Mouse (Mus musculus) mouse embryonic stem cell (cell line): ENCODE measurements around the gene Ssr3.

Source experiments
- in situ Hi-C, 2 experiments: fragments of 300-500 bp; cut with MboI; formaldehyde crosslinking; loops; 1 replicate in 1 of 2; 3 replicates in 1 of 2; pipeline ENCODE4 v1.14.3; 2019 to 2020; ENCODE audit warnings: low sequenced_read_pairs in 2 of 2, low pct_unique_long_range_greater_than_20kb in 1 of 2, mixed read lengths in 1 of 2; ENCODE audit not compliant: unreplicated experiment in 1 of 2

The Ssr3 gene

DNA sequence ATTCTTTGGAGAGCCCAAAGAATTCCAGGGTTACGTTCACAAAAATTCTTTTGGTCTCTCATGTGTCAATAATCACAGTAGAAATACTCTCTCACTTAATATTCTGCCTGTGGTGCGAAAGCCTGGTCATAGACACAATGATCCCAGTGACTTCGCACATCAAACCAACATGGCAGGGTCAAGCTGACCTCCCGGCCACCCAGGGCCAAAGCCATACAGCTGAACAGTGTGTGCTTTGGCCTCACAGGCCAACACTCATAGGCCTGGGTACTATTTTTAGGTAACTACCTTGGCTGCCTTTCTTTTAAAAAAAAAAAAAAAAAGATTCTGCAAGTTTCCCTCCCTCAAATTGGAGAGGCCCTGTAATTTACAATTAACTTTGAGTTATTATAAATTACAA lies 11.3 kb downstream of the Ssr3 start:
- in situ Hi-C loops, result loop anchor here in 1 of 2 experiments (10.0 to 25.0 kb wide), 2 partner anchors 574 to 1394 kb away; partner anchors contain the start of genes Ccnl1 and Gmps

GRCm38 (mm10) chr3:65379884-65380539 lies 12.4 kb downstream of the Ssr3 start:
- in situ Hi-C loops, result loop anchor here in 1 of 2 experiments (10.0 to 25.0 kb wide), 2 partner anchors 575 to 1393 kb away; partner anchors contain the start of genes Ccnl1 and Gmps

DNA sequence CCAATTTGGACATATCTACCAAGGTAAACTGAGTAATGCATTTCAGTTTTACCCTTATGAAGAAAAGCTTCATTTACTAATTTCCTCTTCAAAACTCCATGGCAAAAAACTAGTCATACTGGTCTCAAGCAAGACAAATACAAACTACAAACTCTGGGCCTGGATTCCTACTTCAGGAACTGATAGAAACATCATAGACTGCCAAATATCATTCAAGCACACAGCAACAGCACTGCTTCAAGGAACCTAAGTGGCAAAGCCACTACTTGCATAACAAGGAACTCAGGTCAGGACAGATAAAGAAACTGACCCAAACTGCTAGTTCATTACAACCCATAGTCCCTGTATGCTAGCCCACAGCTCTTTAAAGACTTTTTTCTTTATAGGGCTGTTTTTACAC lies 13.7 kb downstream of the Ssr3 start:
- in situ Hi-C loops, result loop anchor here in 1 of 2 experiments (25.0 kb wide), 1 partner anchor 1391 kb away; the partner anchor contains the start of gene Gmps

DNA sequence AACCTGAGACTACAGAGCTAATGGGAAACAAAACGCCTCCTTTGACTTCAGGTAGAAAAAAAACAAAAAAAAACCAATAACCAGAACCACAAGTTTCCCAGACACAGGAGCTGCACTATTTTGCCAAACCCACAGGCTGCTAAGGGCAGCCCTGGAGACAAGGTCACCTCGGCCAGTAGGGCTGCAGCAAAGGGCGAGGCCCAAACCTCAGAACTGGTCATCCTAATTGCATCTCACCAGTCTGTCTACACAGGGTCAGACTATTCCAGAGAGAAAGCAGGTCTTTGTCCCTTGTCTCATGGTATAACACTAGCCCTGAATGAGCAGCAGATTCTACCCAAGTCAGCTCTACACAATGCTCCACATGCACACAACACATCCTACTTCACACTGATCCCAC lies 17.7 kb downstream of the Ssr3 start:
- in situ Hi-C loops, result loop anchor here in 1 of 2 experiments (25.0 kb wide), 1 partner anchor 1387 kb away; the partner anchor contains the start of gene Gmps

- in situ Hi-C loops, result no loop called here
Measured at GRCm38 (mm10) chr3:65373594-65374182, 18.7 kb downstream of the Ssr3 start.

DNA sequence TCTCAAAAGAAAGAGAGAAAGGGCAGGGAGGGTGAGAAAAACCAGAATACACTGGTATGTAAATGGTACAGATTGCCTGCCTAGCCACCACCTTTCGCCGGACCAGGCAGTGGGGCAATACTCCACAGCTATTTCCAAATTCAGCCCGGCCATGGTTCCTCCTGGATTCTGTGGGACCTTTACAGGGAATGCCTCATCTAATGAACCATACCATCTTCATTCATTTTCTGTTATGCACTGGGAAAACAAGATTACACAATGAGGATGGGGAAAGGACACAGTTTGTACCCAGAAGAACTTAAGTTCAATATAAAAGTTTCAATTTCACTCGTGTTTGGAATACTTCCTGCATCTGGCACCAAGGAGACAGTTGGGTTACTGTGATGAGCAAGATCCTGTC lies 19.9 kb downstream of the Ssr3 start:
- in situ Hi-C loops, result no loop called here

DNA sequence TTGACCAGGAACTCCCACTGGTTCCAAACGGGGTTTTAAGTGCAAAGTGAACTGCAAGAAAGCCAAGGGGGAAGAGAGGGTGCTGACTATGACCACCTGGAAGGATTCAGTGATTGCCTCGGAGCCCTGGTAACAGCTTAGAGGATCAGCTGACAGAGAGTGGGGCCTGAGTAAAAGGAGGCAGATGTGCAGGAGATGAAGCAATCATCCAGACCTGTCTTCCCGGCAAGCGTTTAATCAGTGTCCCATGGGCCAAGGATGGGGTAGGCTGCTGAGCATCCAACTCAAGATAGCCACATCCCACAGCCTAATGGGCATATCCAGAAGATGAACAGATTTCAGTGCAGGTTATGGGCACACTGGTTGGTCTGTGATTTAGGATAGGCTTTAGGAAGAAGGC lies 24.5 kb downstream of the Ssr3 start:
- in situ Hi-C loops, result no loop called here

DNA sequence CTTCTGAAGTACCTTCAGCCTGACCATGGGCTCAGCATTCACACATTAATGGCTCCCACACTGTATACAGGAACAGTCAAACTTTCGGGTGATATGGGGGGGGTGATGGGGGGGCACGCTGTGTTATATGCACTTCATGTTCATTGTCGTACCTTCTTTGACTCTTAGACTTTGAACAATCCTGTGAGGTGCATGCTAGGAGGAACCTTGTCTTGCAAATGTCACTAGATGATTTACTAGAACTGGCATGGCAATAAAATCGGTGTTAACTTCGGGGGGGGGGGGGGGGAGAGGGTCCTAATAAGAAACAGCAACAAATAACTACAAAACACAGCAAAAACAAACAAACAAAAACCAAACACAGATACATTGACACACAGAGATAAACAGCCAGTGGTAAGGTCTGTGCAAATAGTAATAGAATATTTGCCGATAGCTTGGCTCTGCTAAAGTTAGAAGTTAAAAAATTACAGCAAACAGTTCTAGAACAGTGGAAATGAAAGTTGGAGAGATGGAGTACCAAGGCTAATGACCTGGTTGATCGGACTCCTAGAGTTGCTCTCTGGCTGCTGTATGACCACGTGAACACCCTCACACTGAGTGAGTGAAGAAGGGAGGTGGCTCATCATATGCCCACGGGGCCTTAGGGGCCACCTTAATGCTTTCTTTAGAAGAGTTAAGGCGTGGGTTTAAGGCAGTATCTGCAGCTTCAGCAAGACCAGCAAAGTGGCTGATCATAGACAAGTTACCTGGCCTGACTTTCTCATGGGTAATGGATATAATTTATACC lies 26.3 kb downstream of the Ssr3 start:
- in situ Hi-C loops, result no loop called here

- in situ Hi-C loops, result no loop called here
Measured at GRCm38 (mm10) chr3:65365184-65365583, 27.2 kb downstream of the Ssr3 start.

DNA sequence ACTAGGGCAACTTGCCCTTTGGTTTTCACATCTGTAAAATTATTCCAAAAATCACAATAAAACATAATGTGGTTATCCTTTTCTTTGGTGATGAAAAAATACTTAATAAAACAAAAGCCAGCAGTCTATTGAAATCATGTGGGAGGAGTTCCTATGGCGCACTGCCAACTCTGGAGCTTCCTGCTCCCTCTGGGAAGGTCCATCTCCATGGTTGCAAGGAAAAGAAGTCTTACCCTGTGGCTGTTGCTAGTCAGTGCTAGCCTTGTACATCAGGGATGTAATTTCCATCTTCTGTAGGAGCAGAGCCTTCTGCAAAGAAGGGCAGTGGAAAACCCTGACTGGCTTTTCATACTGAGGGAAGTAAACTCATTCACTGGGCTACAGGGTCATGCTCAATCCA lies 29.0 kb downstream of the Ssr3 start:
- in situ Hi-C loops, result no loop called here

GRCm38 (mm10) chr3:65360163-65360969 lies 32.1 kb downstream of the Ssr3 start:
- in situ Hi-C loops, result no loop called here

DNA sequence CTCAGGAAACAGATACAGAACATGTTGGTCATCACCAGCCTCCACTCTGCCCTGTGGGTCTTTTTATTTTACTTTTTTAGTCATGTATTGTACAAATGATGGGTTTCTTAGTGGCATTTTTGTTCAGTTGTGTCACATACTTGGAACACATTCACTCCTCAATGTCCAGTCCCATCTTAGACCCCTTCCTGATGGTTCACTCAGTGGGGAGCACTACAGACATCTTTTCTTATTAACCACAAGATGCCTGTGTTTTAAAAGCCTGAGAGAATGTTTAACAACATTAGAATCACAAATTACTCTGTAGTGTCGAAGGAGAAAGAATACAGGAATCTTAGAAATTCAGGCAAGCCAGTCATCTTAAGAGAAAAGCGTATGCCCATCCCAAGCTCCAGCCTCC lies 33.6 kb downstream of the Ssr3 start:
- in situ Hi-C loops, result no loop called here

GRCm38 (mm10) chr3:65358275-65358674 lies 34.1 kb downstream of the Ssr3 start:
- in situ Hi-C loops, result no loop called here

DNA sequence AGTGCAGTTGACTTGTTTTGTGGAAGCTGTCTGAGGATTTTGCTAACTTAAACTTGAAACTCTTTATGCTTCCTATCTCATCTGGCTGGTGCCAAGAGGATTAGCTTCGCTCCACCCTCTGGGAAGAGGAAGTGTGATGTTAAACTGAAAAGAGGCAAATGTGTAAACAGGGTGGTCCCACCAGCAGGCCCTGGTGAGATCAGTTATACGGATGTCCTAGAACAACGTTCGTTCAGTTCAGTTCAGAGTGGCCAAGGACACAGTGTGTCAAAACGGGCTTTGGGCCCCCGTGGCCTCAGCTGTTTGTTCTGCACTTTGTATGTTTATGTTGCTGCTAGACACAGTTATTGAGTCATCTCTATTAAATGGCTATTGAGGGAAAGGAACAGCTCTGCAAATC lies 36.9 kb downstream of the Ssr3 start:
- in situ Hi-C loops, result no loop called here

DNA sequence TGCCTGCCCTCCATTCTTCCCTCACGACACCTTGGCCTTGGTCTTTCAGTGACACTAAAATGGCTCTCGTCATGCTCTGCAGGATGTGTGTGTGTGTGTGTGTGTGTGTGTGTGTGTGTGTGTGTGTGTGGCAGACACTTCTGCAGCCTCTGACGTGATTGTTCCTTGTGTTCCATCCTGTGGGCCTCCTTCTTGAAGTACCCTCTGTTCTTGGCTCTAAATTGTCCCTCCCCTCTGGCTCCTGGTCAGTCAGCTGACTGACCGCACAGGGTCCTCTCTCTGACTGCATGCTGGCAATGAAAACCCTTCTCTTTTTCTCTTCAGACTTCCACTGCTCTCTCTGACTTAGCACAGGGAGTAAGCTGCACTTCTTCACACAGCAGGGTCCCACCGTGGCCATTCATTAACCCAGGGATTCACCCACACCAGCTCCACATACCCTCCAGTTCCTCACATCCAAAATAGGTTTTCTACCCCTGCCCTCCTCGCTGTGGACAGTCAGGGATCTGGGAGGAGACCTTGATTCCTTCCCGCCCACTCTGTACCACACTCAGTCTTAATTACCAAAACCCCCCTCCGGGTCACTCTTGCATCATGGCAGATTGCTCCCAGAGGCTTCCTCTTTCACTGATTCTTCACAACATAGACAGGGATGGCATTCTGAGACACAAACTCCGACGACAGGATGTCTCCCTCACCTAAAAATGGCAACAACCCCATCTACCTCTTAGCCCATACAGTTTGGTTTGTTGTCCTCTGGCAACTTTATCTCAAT lies 39.0 kb downstream of the Ssr3 start:
- in situ Hi-C loops, result no loop called here

DNA sequence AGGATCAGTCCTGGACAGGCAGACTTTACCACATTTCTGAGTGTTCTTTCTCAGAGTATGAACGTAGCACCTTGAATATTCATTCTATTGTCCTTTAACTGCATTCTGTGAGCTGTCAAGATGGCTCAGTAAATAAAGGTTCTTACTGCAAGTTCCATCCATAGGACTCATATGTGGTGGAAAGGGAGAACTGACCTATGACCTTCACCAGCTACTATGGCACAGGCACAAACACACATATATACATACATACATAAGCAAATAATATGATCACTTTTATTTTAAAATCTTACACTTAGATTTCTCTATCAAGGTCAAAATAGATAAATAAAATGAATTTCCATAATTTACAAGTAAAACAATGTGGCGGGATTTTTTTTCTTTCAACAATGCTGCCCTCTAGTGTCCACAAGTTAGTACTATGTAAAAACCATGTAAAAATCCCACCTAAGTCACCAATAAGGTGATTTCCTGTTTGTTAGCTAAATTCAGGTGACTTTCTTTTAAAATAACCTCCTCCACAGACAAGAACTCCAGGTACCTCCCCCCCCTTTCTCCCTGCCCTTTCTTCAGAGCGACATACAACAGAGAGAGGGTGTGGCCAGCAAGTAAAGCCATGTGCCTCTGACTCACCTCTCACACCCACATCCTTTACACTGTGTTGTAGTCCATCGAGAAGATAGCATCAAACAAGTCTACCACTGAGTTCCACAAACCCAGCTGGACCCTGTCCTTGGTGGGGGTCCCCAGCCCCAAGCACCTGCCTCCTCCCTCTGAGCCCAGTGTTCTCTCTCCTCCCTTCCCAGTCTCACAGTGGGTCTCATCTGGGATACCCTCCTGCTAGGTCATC lies 39.9 kb downstream of the Ssr3 start:
- in situ Hi-C loops, result no loop called here

DNA sequence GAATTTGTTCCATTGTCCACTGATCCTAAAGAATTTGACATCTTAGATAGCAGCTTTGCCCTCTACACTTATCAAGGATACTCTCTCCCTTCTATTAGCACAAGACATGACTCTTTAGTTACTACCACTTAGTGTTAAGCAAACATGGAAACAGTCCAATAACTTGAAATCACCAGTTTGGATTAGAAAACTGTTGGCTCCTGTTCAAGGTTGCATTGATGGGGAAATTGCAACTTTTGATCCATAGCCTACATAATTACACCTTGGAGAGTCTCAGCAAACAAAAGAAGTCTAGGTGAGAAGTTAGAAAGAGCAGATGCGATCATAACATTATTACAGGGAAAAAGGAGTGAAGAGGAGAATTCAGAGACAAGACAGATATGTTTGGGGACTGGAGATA lies 46.2 kb downstream of the Ssr3 start:
- in situ Hi-C loops, result no loop called here
